Mouse (Mus musculus): Measurements from ENCODE around the gene Nek10. TPM values are rescaled to one million over a fixed set of nuclear protein-coding genes. Genes with fewer than 3 reads are reported as not detected.
"Not testable (repeated sequence)": the region's sequence is repeated elsewhere in the genome, so short reads cannot be mapped to it uniquely, and the experiment has no call there.

Gene Nek10
- polyA plus RNA-seq, 2 experiments from 2014 or later: 0.05 TPM; not detected in 1

GRCm38 (mm10) chr14:14991642-14992041 lies 188.4 kb downstream of the Nek10 start:
- ATAC-seq: no peak

DNA sequence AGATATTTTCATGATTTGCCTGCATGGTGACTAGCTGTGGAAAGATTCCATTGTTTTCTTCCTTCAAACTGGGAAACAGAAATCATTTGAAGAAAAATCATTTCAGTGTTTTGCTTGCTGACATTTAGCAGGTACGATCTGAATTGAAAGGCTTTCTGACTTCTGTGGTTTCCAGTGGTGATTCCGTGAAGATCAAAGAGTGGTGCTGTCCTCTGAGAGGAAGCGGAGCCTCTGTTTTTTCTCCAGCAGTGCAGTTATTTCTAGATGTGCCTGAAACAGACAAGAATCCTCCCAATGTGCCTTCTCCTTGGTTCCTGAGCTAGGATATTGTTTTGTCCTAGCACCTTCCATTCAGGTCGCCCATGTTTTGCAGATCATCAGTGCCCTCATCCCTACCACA lies 208.2 kb downstream of the Nek10 start:
- ATAC-seq: no peak

DNA sequence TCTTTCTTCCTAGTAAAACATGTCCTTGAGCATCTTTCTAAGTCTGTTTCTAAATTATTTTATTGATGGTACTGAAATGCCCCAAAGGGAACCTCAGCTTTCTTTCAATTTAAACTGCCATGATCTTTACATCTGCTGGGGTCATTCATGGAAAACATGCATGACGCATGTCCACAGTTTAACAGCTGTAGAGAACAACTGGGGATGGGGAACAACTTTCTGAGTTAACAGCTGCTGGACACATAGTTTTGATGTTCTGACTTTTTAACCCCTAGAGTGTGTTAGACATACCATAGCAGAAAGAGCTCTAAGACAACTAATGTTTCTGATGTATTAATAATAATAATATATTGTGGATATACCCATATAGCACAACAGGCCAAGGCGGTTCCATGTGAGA lies 211.6 kb downstream of the Nek10 start:
- ATAC-seq: no peak

DNA sequence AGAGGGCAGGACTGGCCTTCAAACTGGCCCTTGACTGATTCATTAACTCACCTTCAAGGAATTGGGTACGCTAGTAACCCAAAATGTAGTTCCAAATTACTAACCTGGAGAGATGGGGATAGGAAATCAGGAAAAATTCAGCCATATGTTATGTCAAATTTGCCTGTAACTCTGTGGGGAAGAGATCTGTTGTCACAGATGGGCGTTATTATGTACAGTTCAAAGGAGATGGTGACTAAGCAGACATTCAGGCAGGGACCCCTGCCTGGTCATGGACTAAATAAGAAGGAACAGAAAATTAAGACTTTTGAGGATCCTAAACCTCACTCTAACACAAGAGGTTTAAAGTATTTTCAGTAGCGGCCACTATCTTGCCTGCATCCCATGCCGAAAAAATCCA lies 227.4 kb downstream of the Nek10 start:
- not testable (repeated sequence) for ATAC-seq

- not testable (repeated sequence) for ATAC-seq
Measured at GRCm38 (mm10) chr14:15034638-15035037, 231.4 kb downstream of the Nek10 start.

- no peak for ATAC-seq
Measured at GRCm38 (mm10) chr14:15048186-15048585, 245.0 kb downstream of the Nek10 start.

DNA sequence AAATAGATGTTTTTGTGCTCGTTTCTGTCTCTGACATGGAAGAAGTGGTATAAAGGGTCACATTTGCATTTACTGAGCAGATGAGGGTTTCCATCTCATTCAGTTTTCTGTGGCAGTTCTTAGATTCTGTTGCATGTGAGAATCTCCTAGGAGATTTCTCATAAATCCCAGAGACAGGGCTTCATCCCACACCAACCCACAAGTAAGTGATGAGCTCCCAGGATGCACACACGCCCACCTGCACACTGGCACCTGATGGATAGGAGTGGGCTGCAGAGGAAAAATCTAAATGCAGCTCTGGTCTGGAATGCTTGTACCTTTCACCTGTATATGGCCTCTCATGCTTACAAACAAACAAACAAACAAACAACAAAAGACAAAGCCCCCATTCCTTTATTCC lies 258.3 kb downstream of the Nek10 start:
- ATAC-seq: no peak

Other genes with a start within 250 kb of the Nek10 start
- 10 to 100 TPM; 33.7 to 34.8 TPM for gene Slc4a7, start 101.1 kb upstream of the Nek10 start, polyA plus RNA-seq (2017; shearing (Covaris generic))